Mouse (Mus musculus): ENCODE measurements around the gene Hoxb3.

The Hoxb3 gene

DNA sequence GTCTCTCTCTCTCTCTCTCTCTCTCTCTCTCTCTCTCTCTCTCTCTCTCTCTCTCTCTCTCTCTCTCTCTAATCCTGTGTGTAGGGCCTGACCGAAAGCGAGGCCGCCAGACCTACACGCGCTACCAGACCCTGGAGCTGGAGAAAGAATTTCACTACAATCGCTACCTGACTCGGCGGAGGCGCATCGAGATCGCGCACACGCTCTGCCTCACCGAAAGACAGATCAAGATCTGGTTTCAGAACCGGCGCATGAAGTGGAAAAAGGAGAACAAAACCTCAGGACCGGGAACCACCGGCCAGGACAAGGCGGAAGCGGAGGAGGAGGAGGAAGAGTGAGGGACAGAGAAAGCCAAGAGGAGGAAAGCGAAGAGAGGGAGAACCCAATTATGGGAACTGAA lies 33.8 kb upstream of the Hoxb3 start:
- no peak for DNase-seq

DNA sequence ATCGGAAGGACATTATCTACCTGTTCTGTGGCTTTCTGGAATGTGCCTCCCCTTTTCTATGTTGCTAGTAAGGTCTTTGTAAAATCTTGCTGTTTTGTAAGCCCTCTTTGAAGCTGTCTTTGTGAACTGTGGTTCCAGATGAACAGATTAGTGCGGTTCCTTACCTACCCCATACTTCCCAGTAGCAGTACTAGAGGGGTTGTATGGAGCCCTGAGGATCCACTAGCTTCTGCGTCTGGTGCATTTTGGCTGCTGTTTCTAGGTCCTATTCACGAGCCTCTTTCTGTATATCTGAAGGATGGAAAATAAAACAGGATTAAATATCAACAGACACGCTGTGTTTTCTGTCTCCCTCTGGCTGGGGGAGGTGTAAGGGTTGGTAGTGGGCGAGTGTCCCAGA lies 33.3 kb upstream of the Hoxb3 start:
- no peak for DNase-seq

- DNase-seq: no peak
Measured at GRCm38 (mm10) chr11:96290705-96291355, 32.3 kb upstream of the Hoxb3 start.

DNA sequence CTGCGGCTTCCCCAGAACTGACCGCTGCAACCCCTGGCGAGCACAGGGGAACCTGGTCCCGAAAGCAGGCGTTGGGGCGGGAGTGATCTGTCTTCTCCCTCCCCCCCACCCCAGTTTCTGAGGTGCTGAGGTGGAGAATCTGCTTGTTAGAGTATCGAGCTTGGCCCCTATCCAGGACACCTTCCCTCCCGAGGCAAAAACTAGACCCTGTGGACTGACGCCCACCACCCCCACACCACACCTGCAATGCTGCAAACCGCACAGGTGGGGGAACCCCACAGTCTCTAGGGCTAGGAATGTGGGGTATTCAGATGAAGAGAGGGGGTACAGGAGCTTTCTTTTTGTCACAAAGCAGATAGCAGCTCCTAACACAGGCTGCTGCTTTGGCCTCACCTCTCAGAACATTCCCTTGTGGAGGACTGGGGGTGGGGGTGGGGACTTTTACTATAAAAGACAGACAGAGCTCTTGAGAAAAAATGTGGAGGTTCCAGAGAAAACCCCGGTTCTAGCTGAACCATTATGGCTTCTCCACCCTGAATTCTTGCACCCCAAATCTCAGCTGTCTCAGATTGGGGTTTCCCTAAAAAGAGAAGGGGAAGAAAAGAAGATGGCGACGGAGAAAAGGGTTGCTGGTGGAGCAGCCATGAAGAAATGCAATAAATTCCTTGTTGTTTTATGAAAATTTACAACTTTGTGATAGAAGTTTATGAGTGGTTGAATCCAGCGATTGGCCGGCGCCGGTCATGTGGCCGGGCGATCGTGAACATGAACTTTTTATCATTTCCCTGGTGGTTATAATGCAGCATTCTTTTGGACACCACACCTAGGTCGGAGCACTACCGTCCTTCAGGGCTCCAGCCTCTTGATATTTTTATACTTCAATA lies 31.2 kb upstream of the Hoxb3 start, which contains the start of gene Hoxb6:
Hoxb6 (plus strand) TSS at position 796 of the 884 bp plus-strand sequence.
- peak; percentile 85 for DNase-seq

DNA sequence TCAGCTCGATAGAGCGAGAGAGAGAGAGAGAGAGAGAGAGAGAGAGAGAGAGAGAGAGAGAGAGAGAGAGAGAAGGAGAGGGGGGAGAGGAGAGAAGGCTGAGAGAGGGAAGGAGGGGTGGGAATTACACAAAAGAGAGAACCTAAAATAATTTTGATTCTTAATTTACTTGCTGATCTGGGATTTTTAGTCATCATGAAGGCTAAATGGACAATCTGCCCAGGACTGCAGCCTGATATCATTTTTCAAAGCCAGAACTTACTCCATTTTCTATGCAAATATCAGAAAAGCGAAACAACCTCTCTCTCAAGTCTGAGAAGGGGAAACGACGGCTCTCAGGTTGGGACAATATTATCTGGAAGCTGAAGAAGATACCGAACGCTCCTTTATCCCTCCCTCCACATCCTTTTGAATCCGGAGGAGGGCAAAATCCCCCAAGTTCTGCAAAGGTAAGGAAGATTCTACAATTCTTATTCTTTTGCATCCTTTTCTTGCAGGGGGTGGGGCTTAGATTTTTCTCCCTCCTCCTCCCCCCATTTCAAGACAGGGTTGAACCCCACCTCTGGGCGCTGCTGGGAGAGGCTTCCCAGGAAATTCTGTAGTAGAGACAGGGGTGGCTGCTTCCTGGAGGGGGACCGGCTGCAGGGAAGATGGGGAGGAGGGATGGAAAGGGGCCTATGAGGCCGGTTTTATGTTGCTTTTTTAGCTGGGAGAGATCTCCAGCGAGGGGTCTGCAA lies 30.4 kb upstream of the Hoxb3 start:
- DNase-seq: peak; percentile 48

DNA sequence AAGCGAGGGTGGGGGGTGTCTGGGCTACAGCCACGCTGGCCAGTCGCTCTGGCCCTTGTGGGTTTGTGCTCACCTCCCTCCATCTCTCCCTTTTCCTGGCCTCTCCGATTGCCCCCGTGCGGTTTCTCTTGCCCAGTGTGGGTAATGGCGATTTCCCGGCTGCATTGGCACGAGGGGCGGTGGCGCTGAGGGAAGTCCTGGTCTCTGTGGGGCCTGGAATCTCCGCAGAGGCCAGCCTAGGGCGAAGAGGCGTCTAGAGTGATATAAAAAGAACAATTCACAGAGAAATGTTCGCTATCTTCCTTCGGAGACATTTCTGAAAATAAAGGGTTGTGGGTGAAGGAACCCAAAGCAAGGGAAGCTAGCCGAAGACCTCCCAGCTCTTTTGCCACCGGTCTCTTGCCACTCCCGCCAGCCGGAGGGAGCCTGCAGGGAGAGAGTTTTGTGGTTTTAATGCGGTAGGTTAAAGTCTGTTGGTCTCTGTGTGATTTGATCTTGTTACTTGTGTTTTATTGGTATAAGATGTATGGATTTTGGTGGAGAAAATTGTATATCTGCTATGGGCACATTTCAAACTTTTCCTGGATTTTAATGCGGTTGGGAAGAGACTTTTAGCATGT lies 29.7 kb upstream of the Hoxb3 start:
- peak; percentile 46 for DNase-seq

- peak; percentile 89 for DNase-seq
Measured at GRCm38 (mm10) chr11:96294245-96295091, 28.7 kb upstream of the Hoxb3 start.

GRCm38 (mm10) chr11:96295092-96295835 lies 27.9 kb upstream of the Hoxb3 start:
- DNase-seq: peak; percentile 90

DNA sequence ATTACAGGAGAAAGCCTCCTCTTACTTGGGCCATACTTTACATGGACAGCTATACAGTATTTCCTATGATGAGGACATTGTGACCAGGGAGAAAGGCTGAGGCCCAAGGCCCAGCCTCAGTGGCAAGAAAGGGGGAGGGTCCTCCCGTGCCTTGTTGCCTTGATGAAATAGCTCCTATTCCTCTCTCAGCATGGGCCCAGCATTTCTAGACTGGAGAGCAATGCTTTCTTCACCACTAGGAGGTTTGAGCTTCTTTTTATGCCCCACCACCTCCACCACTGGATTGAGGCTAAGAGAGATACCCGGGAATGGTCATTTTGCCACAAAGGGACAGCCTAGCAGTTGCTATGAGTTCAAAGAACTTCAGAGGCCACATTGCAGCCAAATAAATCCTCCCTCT lies 26.1 kb upstream of the Hoxb3 start:
- no peak for DNase-seq

DNA sequence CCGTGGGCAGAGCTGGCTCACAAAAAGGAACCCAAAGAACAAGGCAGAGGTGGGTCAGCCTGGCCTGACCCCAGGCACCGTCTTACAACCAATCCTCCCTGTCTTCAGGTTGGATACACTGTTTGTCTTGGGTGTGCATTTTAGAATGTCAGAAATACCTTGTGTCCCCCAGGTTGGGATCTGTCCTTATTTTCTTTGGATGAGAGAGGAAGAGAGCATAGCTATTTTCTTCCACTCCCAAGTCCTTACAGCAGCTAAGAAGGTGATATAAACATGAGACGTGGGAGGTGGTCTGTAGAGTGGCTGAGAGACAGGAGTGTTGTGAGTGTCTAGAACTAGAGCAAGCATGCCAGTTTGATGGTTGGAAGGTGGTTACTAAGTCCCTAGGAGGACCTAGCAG lies 25.7 kb upstream of the Hoxb3 start:
- DNase-seq: no peak

DNA sequence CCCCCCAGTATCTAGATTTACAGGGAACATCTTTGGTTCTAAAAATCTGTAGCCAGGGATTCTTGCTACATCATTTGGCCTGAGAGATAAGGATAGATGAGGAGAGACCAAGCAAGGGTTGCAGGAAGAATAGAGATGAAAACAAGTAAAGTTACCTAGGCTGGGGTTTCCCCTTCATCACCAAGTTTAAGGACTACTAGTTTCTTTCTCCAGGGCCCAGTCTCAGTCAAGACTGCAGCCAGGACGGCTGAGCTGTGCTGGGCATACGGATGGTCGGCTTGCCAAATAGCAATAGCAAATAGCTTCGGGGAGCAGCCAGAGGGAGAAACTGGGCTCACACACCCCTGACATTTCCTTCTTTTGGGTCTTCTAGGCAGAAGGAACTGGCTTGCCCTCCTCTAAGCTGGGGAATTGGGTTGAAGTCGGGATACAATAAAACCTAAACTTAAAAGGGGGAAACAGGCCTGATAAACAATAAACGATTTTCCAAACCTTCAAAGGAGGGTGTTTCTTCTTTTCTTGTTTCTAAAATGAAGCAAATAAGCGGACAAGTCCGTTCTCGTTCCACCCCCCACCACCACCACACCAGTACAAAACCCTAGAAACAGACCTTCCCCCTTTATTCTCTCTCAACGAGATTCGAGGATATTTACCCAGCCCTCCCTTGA lies 25.0 kb upstream of the Hoxb3 start:
- DNase-seq: no peak

GRCm38 (mm10) chr11:96298895-96299667 lies 24.0 kb upstream of the Hoxb3 start:
- peak; percentile 94 for DNase-seq

DNA sequence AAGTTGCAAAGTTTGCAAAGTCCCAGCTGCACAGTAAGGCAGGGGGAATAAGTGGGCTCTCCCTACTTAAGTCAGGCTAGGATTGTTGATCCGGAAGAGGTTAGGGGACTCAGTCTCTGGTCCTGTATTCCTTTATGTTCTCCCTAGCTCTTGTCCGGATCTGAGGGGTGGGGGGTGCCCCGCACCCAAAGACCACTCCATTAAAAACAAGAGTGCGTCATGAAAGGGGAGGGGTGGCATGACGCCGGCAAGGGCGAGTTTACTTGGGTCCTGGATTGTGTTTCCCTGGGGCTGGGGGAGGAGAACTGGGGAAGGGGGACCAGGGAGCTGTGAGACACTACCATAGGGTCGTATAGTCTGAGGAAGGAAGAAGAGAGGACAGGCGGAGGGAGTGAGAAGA lies 23.3 kb upstream of the Hoxb3 start:
- DNase-seq: no peak

GRCm38 (mm10) chr11:96300354-96301063 lies 22.6 kb upstream of the Hoxb3 start:
- DNase-seq: peak; percentile 67

- DNase-seq: no peak
Measured at GRCm38 (mm10) chr11:96301064-96301431, 22.1 kb upstream of the Hoxb3 start.

- DNase-seq: peak; percentile 92
Measured at GRCm38 (mm10) chr11:96301837-96302236, 21.3 kb upstream of the Hoxb3 start.

DNA sequence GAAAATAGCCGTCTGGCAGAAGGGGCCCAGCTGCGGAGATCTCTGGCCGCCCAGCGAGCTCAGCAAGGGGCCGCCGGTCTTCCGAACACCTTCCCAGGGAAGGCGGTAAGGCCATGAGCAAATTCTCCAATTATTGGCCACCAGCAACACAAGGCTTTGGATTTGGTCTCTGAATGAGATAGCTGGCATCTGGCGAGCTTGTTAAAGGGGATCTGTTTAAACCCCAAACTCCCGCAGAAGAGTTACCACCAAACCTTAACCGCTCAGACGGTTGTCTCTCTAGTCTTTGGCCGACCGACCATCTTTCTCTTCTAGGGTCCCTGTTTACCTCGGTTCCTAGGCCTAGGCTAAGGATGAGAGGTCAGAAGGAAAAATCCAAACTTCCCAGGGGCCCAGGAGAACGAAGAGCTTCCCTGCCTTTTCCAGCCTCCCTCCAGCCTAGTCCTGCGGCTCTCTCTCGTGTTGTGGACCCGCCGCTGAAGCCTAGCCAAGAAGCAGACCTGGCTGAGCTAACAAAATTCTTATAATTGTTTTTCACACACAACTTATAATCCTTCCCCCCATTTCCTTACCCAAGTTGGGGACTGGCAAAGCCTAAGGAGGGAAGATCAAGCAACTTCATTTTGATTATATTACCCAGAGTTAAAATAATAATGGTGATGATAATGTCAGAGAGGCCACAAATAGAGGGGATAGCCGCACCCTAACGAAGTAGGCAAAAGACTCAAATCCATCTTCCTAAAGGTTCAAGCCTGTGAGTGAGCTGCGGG lies 20.6 kb upstream of the Hoxb3 start:
- no peak for DNase-seq

Data from kidney, adult 11 months (tissue).